Mouse (Mus musculus) ES-E14 (cell line): ENCODE measurements at regions not wholly inside any gene's neighbourhood (a gene's known extent, or its start where the extent isn't known, plus 50 kb on each side); places are given as distances from the start of the nearest gene placed in this dataset.

ENCODE experiments used
- DNase-seq: peaks from one replicate; pipeline ENCODE4 v3.0.0-alpha.2; 2013; ENCODE audit warnings: low read depth, low spot score
- H3K27ac ChIP-seq: 2 replicates; pipeline ENCODE4 v1.5.1; 2012; ENCODE audit warnings: low read depth, mild to moderate bottlenecking, low read length, moderate library complexity, mixed read lengths; ENCODE audit not compliant: poor library complexity, insufficient read depth, severe bottlenecking
- H3K36me3 ChIP-seq: 2 replicates; pipeline ENCODE4 v1.6.1; 2012; ENCODE audit warnings: mild to moderate bottlenecking, low read length, moderate library complexity, mixed read lengths; ENCODE audit not compliant: control insufficient read depth, poor library complexity, insufficient read depth, severe bottlenecking
- H3K4me1 ChIP-seq, 2 experiments: fragments of 150-350 bp in 1 of 2; sonication (generic) in 1 of 2; 2 replicates each; pipeline ENCODE4 v1.6.1; 2012; ENCODE audit warnings: low read length in 2 of 2, mild to moderate bottlenecking in 1 of 2, mixed read lengths in 1 of 2; ENCODE audit not compliant: control insufficient read depth in 2 of 2, insufficient read depth in 2 of 2, poor library complexity in 1 of 2
- H3K4me3 ChIP-seq, 2 experiments: fragments of 150-350 bp in 1 of 2; sonication (generic) in 1 of 2; 2 replicates each; pipeline ENCODE4 v1.5.1; 2012; ENCODE audit warnings: low read length in 2 of 2, low read depth in 1 of 2, mild to moderate bottlenecking in 1 of 2, mixed read lengths in 1 of 2; ENCODE audit not compliant: insufficient read depth in 1 of 2, poor library complexity in 1 of 2, severe bottlenecking in 1 of 2
- H3K9ac ChIP-seq: 2 replicates; pipeline ENCODE4 v1.6.1; 2012; ENCODE audit warnings: low read depth, mild to moderate bottlenecking, low read length, mixed read lengths; ENCODE audit not compliant: poor library complexity, insufficient read depth, severe bottlenecking
- H3K9me3 ChIP-seq: fragments of 150-350 bp; sonication (generic); 2 replicates; pipeline ENCODE4 v1.6.1; 2012; ENCODE audit warnings: low read depth, mild to moderate bottlenecking, low read length; ENCODE audit not compliant: control insufficient read depth, insufficient read depth
- CHD2 ChIP-seq: IDR thresholded peaks from 2 replicates; pipeline ENCODE4 v1.6.1; 2014; ENCODE audit warnings: mild to moderate bottlenecking, low read depth, low read length, inconsistent platforms
- HCFC1 ChIP-seq: IDR thresholded peaks from 2 replicates; pipeline ENCODE4 v1.6.1; 2012; ENCODE audit warnings: low read length, inconsistent platforms, borderline replicate concordance; ENCODE audit not compliant: insufficient read depth
- MAFK ChIP-seq: IDR thresholded peaks from 2 replicates; pipeline ENCODE4 v1.6.1; 2014; ENCODE audit warnings: mild to moderate bottlenecking, low read depth, low read length, inconsistent platforms; ENCODE audit not compliant: insufficient read depth
- ZC3H11A ChIP-seq: IDR thresholded peaks from 2 replicates; pipeline ENCODE4 v1.6.1; 2012; ENCODE audit warnings: low read depth, mild to moderate bottlenecking, inconsistent platforms, low read length, borderline replicate concordance
- ZNF384 ChIP-seq: IDR thresholded peaks from 2 replicates; pipeline ENCODE4 v1.6.1; 2012; ENCODE audit warnings: low read depth, low read length, inconsistent platforms
- in situ Hi-C, 2 experiments: fragments of 600-800 bp; cut with MboI; formaldehyde crosslinking; loops; one replicate each; pipeline ENCODE4 v1.15.1; 2025; ENCODE audit warnings: low sequenced_read_pairs in 2 of 2, inconsistent platforms in 1 of 2; ENCODE audit not compliant: unreplicated experiment in 2 of 2

GRCm38 (mm10) chr7:89064462-89064861 lies 339.6 kb downstream of the Tmem135 start:
- TF ChIP-seq HCFC1, result no peak
- no peak for TF ChIP-seq MAFK
- TF ChIP-seq ZC3H11A, result no peak
- TF ChIP-seq ZNF384, result no peak
- no peak for TF ChIP-seq CHD2
- in situ Hi-C loops, result no loop called here
- H3K27ac ChIP-seq, result no peak overlapping the region
- H3K36me3 ChIP-seq, result no peaks in the 10 kb centered on the region
- no peak overlapping the region for H3K9ac ChIP-seq
- no peak for DNase-seq
- no peaks in the 10 kb centered on the region for H3K4me1 ChIP-seq
- no peak overlapping the region for H3K4me3 ChIP-seq
- no peaks in the 10 kb centered on the region for H3K9me3 ChIP-seq

GRCm38 (mm10) chr7:89063630-89064029 lies 340.4 kb downstream of the Tmem135 start:
- in situ Hi-C loops, result no loop called here
- H3K27ac ChIP-seq, result no peak overlapping the region
- H3K9me3 ChIP-seq, result no peaks in the 10 kb centered on the region
- TF ChIP-seq ZNF384, result no peak
- H3K9ac ChIP-seq, result no peak overlapping the region
- no peak overlapping the region for H3K4me3 ChIP-seq
- no peak for DNase-seq
- H3K4me1 ChIP-seq, result no peaks in the 10 kb centered on the region
- H3K36me3 ChIP-seq, result no peaks in the 10 kb centered on the region

- H3K9ac ChIP-seq, result no peak overlapping the region
- DNase-seq, result no peak
- H3K27ac ChIP-seq, result no peak overlapping the region
- H3K36me3 ChIP-seq, result no peaks in the 10 kb centered on the region
- H3K4me1 ChIP-seq, result no peaks in the 10 kb centered on the region
- in situ Hi-C loops, result no loop called here
- no peaks in the 10 kb centered on the region for H3K9me3 ChIP-seq
- TF ChIP-seq HCFC1 (no peak), MAFK (no peak), CHD2 (no peak), ZC3H11A (no peak), ZNF384 (no peak)
- H3K4me3 ChIP-seq, result no peak overlapping the region
These were observed 349.5 kb downstream of the Tmem135 start for GRCm38 (mm10) chr7:89054494-89054893.

DNA sequence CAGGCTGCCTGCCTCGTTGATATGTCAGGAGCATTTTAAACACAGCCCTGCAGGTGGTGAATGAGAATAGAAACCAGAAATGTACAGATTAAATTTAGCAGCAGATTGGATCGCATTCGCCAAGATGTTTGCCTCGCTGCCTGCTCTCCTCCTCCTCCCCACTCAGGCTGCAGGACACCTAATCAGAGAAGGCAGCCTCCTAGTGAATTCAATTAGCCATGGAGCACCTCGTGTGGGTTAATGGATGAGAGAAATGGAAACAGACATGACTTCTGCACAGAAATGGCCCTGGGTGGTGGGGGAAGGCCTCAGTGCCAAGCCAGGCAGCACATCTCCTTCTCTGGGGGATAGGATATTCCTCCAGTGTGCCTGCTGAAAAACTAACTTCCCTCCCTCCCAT lies 352.8 kb downstream of the Tmem135 start:
- H3K9ac ChIP-seq, result no peak overlapping the region
- no peak for DNase-seq
- H3K9me3 ChIP-seq, result no peaks in the 10 kb centered on the region
- no peaks in the 10 kb centered on the region for H3K4me1 ChIP-seq
- in situ Hi-C loops, result no loop called here
- TF ChIP-seq ZNF384 (no peak), ZC3H11A (no peak), MAFK (no peak), CHD2 (no peak), HCFC1 (no peak)
- H3K4me3 ChIP-seq, result no peak overlapping the region
- no peak overlapping the region for H3K27ac ChIP-seq
- no peaks in the 10 kb centered on the region for H3K36me3 ChIP-seq

GRCm38 (mm10) chr7:89046405-89047217 lies 357.4 kb downstream of the Tmem135 start:
- Histone ChIP-seq H3K9ac (no peak overlapping the region), H3K27ac (no peak overlapping the region), H3K4me3 (no peak overlapping the region), H3K36me3 (no peaks in the 10 kb centered on the region), H3K9me3 (no peaks in the 10 kb centered on the region), H3K4me1 (no peaks in the 10 kb centered on the region)
- no peak for DNase-seq
- TF ChIP-seq HCFC1 (no peak), CHD2 (no peak), ZC3H11A (no peak), ZNF384 (no peak), MAFK (no peak)
- in situ Hi-C loops, result no loop called here
